Mouse (Mus musculus): ENCODE data around the gene Psma6. TPM values are rescaled to one million over a fixed set of nuclear protein-coding genes. Genes with fewer than 3 reads are reported as not detected.

Gene Psma6
- total and polyA plus RNA-seq, 3 experiments: 70.9 to 163 (median 140) TPM

DNA sequence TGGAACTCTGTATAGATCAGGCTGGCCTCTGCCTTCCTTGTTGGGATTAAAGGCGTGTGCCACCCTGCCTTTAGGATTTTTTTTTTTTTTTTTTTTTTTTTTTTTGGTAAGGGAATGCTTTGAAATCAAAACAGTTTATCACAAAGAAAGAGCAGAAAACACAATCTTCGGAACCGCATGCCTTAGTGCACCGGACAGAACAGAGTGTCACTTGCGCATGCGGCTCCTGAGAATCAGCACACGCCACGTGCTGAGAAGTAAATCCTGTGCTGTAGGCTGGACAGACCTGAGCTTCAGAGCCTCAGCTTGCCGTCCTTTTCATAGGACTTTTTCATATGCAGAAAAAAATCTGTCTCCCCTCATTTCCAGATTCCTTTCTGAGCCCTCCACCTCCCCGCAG is 54.0 kb downstream of the Psma6 start:
- Histone ChIP-seq H3K4me1 (ENCODE audit: control insufficient read depth, insufficient read depth, low read length) (peaks cover 13% of the 10 kb centered on the region), H3K27me3 (ENCODE audit: control insufficient read depth, insufficient read depth, low read length) (no peaks in the 10 kb centered on the region), H3K79me2 (replicated peaks; ENCODE audit: control insufficient read depth, insufficient read depth, low read length) (no peaks in the 10 kb centered on the region), H3K9ac (ENCODE audit: low read depth, low read length) (0 out of 2 replicates have a peak overlapping the region, but pooled peaks have one; percentile 26), H3K27ac (peak overlapping the region; percentile 45), H3K36me3 (ENCODE audit: control insufficient read depth, insufficient read depth, low read length) (0 out of 2 replicates have a peak, but pooled peaks cover 4% of the 10 kb centered on the region), H3K4me3 (no peak overlapping the region)
- 86% methylated on average over 10 of the region's 10 CpGs for WGBS
- TF ChIP-seq POLR2A (IDR thresholded peaks at IDR 0.05; ENCODE audit: insufficient read depth, low read depth, low read length) (no peak), EP300 (IDR thresholded peaks at IDR 0.05; ENCODE audit: insufficient read depth, low read depth, low read length) (no peak), CTCF (IDR thresholded peaks at IDR 0.05) (no peak)
- DNase-seq: no peak
- intact Hi-C loops (cut with DNase I): loop anchor here (5.0 kb wide), 1 partner anchor 81 kb away; no protein-coding TSS in a partner anchor

DNA sequence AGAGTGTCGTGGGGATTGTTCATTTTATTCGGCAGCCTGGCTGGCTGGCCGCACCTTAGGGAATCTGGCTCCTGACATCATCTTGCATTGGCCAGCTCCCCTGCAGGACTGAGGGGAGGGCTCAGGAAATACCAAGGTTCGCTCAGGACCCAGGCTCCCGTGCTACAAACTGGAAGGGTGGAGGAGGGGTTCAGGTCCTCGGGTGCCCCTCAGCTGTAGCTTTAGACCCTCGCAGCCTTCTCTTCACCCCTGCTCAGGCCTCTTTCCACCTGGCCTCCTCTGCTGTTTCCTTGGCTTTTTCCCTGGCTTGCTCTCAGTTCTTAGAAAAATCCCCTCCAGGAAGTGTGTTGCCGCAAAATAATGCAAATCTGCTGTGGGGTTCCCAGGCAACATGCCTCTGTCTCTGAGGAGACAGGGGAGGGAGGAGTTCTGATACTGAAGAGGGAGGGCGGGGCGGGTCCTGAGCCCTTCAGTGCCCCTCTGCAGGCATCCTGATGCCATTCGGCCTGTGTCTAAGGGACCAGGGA is 54.7 kb downstream of the Psma6 start:
- WGBS: 37% methylated on average over 11 of the region's 11 CpGs
- no peaks in the 10 kb centered on the region for H3K79me2 ChIP-seq (replicated peaks; ENCODE audit: control insufficient read depth, insufficient read depth, low read length)
- H3K27me3 ChIP-seq (ENCODE audit: control insufficient read depth, insufficient read depth, low read length): no peaks in the 10 kb centered on the region
- intact Hi-C loops (cut with DNase I): loop anchor here (5.0 kb wide), 1 partner anchor 81 kb away; no protein-coding TSS in a partner anchor
- H3K27ac ChIP-seq: peak overlapping the region; percentile 45
- no peak overlapping the region for H3K4me3 ChIP-seq
- DNase-seq: no peak
- peaks cover 18% of the 10 kb centered on the region for H3K4me1 ChIP-seq (ENCODE audit: control insufficient read depth, insufficient read depth, low read length)
- TF ChIP-seq POLR2A (IDR thresholded peaks at IDR 0.05; ENCODE audit: insufficient read depth, low read depth, low read length): no peak
- TF ChIP-seq EP300 (IDR thresholded peaks at IDR 0.05; ENCODE audit: insufficient read depth, low read depth, low read length): no peak
- no peak for TF ChIP-seq CTCF (IDR thresholded peaks at IDR 0.05)
- peak overlapping the region; percentile 49; the same call in 1 of the 2 replicates for H3K9ac ChIP-seq (ENCODE audit: low read depth, low read length)
- H3K36me3 ChIP-seq (ENCODE audit: control insufficient read depth, insufficient read depth, low read length): 0 out of 2 replicates have a peak, but pooled peaks cover 4% of the 10 kb centered on the region

DNA sequence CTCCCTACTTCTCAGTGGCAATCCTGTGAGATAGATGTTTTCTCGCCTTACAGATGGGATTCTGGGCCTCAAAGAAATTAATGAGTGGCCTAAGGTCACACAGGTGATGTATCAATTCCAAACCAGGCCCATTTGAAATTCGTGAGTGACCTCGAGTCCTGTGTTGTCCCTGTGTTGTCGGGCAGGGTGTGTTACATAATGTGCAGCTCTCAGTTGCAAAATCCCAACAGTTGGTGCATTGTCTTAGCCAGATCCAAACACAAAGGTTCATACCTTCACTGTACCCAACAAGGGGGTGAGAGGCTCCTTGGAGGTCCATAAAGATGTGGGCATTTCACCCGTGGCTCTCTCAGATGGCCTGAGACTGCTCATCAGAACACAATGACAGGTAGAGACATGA is 56.4 kb downstream of the Psma6 start:
- intact Hi-C loops (cut with DNase I): no loop called here
- whole genome bisulfite sequencing: 91% methylated on average over 5 of the region's 5 CpGs
- H3K36me3 ChIP-seq (ENCODE audit: control insufficient read depth, insufficient read depth, low read length): 0 out of 2 replicates have a peak, but pooled peaks cover 4% of the 10 kb centered on the region
- no peaks in the 10 kb centered on the region for H3K27me3 ChIP-seq (ENCODE audit: control insufficient read depth, insufficient read depth, low read length)
- no peak overlapping the region for H3K4me3 ChIP-seq
- H3K9ac ChIP-seq (ENCODE audit: low read depth, low read length): no peak overlapping the region
- TF ChIP-seq POLR2A (IDR thresholded peaks at IDR 0.05; ENCODE audit: insufficient read depth, low read depth, low read length) (no peak), CTCF (IDR thresholded peaks at IDR 0.05) (no peak), EP300 (IDR thresholded peaks at IDR 0.05; ENCODE audit: insufficient read depth, low read depth, low read length) (no peak)
- H3K79me2 ChIP-seq (replicated peaks; ENCODE audit: control insufficient read depth, insufficient read depth, low read length): no peaks in the 10 kb centered on the region
- DNase-seq: no peak
- H3K4me1 ChIP-seq (ENCODE audit: control insufficient read depth, insufficient read depth, low read length): peaks cover 20% of the 10 kb centered on the region
- H3K27ac ChIP-seq: no peak overlapping the region

DNA sequence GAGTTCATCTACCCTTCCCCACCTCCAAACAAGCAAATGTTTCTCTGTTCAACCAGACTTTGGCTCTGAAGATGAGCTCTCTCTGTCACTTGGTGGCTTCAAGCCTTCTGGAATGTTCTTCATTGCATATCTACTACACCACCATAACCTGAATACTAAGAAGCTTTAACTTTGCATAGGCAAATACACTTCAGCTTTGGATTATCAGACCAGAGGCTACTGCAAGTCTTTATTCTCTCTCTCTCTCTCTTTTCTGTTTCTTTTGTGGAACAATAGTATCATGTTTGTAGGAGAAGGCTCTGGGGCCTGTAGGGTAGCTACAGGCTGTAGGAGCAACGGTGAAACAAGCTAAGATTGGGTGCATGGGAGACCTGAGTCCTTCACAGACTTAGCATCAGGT is 58.2 kb downstream of the Psma6 start:
- no peak overlapping the region; the same call in 1 of the 2 replicates for H3K27ac ChIP-seq
- no peak overlapping the region for H3K9ac ChIP-seq (ENCODE audit: low read depth, low read length)
- H3K79me2 ChIP-seq (replicated peaks; ENCODE audit: control insufficient read depth, insufficient read depth, low read length): no peaks in the 10 kb centered on the region
- no peak overlapping the region for H3K4me3 ChIP-seq
- DNase-seq: no peak
- H3K4me1 ChIP-seq (ENCODE audit: control insufficient read depth, insufficient read depth, low read length): peaks cover 30% of the 10 kb centered on the region
- 100% methylated on average over 1 of the region's 1 CpGs for WGBS
- intact Hi-C loops (cut with DNase I): no loop called here
- 0 out of 2 replicates have a peak, but pooled peaks cover 4% of the 10 kb centered on the region for H3K36me3 ChIP-seq (ENCODE audit: control insufficient read depth, insufficient read depth, low read length)
- no peaks in the 10 kb centered on the region for H3K27me3 ChIP-seq (ENCODE audit: control insufficient read depth, insufficient read depth, low read length)
- TF ChIP-seq POLR2A (IDR thresholded peaks at IDR 0.05; ENCODE audit: insufficient read depth, low read depth, low read length): no peak
- no peak for TF ChIP-seq EP300 (IDR thresholded peaks at IDR 0.05; ENCODE audit: insufficient read depth, low read depth, low read length)
- TF ChIP-seq CTCF (IDR thresholded peaks at IDR 0.05): no peak

DNA sequence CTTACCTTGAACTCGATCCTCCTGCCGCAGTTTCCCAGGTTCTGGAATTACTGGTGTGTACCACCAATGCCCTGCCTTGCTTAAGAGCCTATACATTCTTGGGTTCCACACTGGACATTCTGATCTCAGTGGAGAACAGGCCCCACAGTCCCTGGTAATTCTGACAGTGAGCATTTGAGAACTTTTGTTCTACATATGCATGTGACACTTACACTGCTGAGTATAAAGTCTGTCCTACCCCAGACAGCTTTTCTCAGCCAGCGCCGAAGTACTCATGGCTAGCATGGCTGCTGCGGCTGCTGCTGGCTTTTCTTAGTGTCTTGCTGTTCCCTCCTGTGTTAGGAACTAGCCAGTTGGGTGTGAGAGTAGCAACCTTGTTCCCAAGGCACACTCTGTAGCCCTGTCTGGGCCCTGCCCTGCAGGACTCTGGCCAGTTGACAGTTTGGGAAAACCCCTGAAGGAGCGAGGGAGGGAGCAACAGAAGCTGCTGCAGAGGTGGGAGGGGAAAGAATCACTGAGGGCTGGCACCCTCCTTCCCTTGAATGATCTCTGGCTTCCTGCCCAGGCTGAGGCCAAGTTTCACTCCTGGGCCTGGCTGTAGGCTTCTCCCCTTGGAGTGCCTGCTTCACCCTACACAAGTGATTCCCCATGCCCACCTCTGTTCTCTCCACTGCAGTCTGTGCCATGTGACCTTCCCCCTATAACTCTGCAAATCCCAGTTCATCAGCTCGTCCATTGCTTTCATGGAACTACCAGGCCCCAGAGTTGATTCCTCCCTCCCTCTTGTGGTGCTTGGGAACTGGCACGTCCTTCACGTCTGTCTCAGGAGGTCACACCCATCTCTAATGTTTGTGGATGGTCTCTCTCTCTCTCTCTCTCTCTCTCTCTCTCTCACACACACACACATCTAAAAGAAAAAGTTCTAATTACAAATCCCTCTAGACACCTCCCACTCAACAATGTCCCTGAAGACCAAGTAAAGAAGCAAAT is 59.1 kb downstream of the Psma6 start:
- intact Hi-C loops (cut with DNase I): no loop called here
- Histone ChIP-seq H3K4me1 (ENCODE audit: control insufficient read depth, insufficient read depth, low read length) (peaks cover 31% of the 10 kb centered on the region), H3K27ac (peak overlapping the region; percentile 26)

More for the DNA sequence above, 59.1 kb downstream of the Psma6 start:
- Histone ChIP-seq H3K9ac (ENCODE audit: low read depth, low read length) (peak overlapping the region; percentile 7; the same call in 1 of the 2 replicates), H3K36me3 (ENCODE audit: control insufficient read depth, insufficient read depth, low read length) (0 out of 2 replicates have a peak, but pooled peaks cover 4% of the 10 kb centered on the region), H3K4me3 (no peak overlapping the region), H3K27me3 (ENCODE audit: control insufficient read depth, insufficient read depth, low read length) (no peaks in the 10 kb centered on the region), H3K79me2 (replicated peaks; ENCODE audit: control insufficient read depth, insufficient read depth, low read length) (no peaks in the 10 kb centered on the region)
- TF ChIP-seq EP300 (IDR thresholded peaks at IDR 0.05; ENCODE audit: insufficient read depth, low read depth, low read length) (peak; percentile 44; the same call in 1 of the 2 replicates), POLR2A (IDR thresholded peaks at IDR 0.05; ENCODE audit: insufficient read depth, low read depth, low read length) (0 out of 2 replicates have a peak, but pooled peaks have one; percentile 15), CTCF (IDR thresholded peaks at IDR 0.05) (no peak)
- DNase-seq: peak; percentile 77 to 87
- 38% methylated on average over 9 of the region's 9 CpGs for WGBS
